Mouse (Mus musculus): ENCODE data around the gene Nol10.

DNA sequence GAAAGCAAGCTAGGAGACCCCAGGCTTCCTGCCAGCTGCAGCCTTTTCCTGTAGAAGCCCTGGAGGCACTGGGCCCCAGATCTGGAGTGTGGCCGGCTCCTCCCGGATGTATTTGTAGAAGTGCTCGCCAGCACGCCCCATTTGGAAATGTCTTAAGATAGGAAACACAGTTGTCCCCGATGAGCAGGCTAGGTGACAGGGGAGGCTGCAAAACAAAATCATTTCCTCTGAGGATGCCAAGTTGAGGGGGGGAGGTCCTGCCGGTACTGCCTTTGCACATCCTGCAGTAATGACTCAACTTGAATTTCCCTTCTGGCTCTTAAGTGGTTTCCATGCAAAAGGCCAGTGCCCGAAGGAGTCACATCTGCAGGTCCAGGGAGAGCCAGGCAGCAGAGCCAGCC, 92.0 kb downstream of the Nol10 start:
- TF ChIP-seq ZC3H11A (IDR thresholded peaks at IDR 0.05; ENCODE audit: borderline replicate concordance, low read depth, low read length): no peak
- no peak for TF ChIP-seq ZNF384 (IDR thresholded peaks at IDR 0.05; ENCODE audit: low read depth, low read length)

Measured in ES-E14 (cell line).